Mouse (Mus musculus) megakaryocyte, embryonic 14.5 days (primary cell): Measurements from ENCODE around the gene Stx1b. TPM values are rescaled to one million over a fixed set of nuclear protein-coding genes. Genes with fewer than 3 reads are reported as not detected.

Experiments
- H3K27me3 ChIP-seq: replicated peaks from 2 replicates; pipeline ENCODE3; 2012; ENCODE audit warnings: inconsistent platforms
- H3K36me3 ChIP-seq: replicated peaks from 2 replicates; pipeline ENCODE3; 2012; ENCODE audit warnings: low read length, inconsistent platforms, mixed read lengths
- H3K4me1 ChIP-seq: 2 replicates; pipeline ENCODE4 v1.6.1; 2012; ENCODE audit warnings: inconsistent platforms
- H3K4me3 ChIP-seq: replicated peaks from 2 replicates; pipeline ENCODE3; 2012; ENCODE audit warnings: moderate library complexity, mild to moderate bottlenecking, inconsistent platforms
- H3K9me3 ChIP-seq: 2 replicates; pipeline ENCODE4 v1.6.1; 2012; ENCODE audit warnings: inconsistent platforms
- FLI1 ChIP-seq: IDR thresholded peaks from 2 replicates; pipeline ENCODE4 v1.6.1; 2012; ENCODE audit warnings: low read length, inconsistent platforms, mixed read lengths
- GATA1 ChIP-seq: IDR thresholded peaks from 3 replicates; pipeline ENCODE4 v1.6.1; 2012; ENCODE audit warnings: mixed read lengths, low read length, inconsistent platforms, borderline replicate concordance
- polyA plus RNA-seq: library from polyadenylated mRNA; stranded (reverse); fragments of >175 nt; gene quantifications from 2 replicates; pipeline ENCODE4 v1.2.3, GENCODE M21; 2012; ENCODE audit warnings: low replicate concordance; ENCODE audit not compliant: insufficient read depth

Stx1b gene
- 0.02 TPM in 1 of 2 replicates, not detected in the other for polyA plus RNA-seq

- TF ChIP-seq GATA1 (no peak), FLI1 (no peak)
- Histone ChIP-seq H3K4me1 (peaks cover 18% of the 10 kb centered on the region), H3K4me3 (no peak within 1 kb of the TSS), H3K27me3 (peaks cover 34% of the 10 kb centered on the region), H3K36me3 (no peaks in the 10 kb centered on the region), H3K9me3 (peaks cover 3% of the 10 kb centered on the region; the same call in 1 of the 2 replicates)
These were observed at the start of gene Stx1b, which contains the start of gene Stx4a for GRCm38 (mm10) chr7:127824176-127824871. Stx1b (minus strand) TSS chr7:127824549. Stx4a (plus strand) TSS chr7:127824294.

GRCm38 (mm10) chr7:127870136-127870821, 45.9 kb upstream of the Stx1b start:
- Histone ChIP-seq H3K27me3 (no peaks in the 10 kb centered on the region), H3K4me1 (peaks cover 76% of the 10 kb centered on the region), H3K9me3 (no peaks in the 10 kb centered on the region), H3K4me3 (no peak overlapping the region), H3K36me3 (peaks cover 70% of the 10 kb centered on the region)
- TF ChIP-seq GATA1 (no peak), FLI1 (no peak)

- Histone ChIP-seq H3K9me3 (no peaks in the 10 kb centered on the region), H3K27me3 (no peaks in the 10 kb centered on the region), H3K4me3 (no peak overlapping the region), H3K36me3 (peaks cover 80% of the 10 kb centered on the region), H3K4me1 (peaks cover 67% of the 10 kb centered on the region)
- no peak for TF ChIP-seq FLI1
- TF ChIP-seq GATA1, result no peak
These were observed 44.9 kb upstream of the Stx1b start for GRCm38 (mm10) chr7:127869149-127869810.

GRCm38 (mm10) chr7:127867641-127868040, 43.3 kb upstream of the Stx1b start:
- peak overlapping the region; percentile 46 for H3K4me3 ChIP-seq
- H3K9me3 ChIP-seq, result no peaks in the 10 kb centered on the region
- H3K27me3 ChIP-seq, result no peaks in the 10 kb centered on the region
- TF ChIP-seq FLI1, result no peak
- TF ChIP-seq GATA1, result no peak
- H3K4me1 ChIP-seq, result peaks cover 51% of the 10 kb centered on the region
- peaks cover 82% of the 10 kb centered on the region for H3K36me3 ChIP-seq

- Histone ChIP-seq H3K4me3 (no peak overlapping the region), H3K4me1 (peaks cover 43% of the 10 kb centered on the region), H3K9me3 (no peaks in the 10 kb centered on the region), H3K27me3 (no peaks in the 10 kb centered on the region), H3K36me3 (peaks cover 79% of the 10 kb centered on the region)
- TF ChIP-seq FLI1 (no peak), GATA1 (no peak)
These were observed 42.1 kb upstream of the Stx1b start for GRCm38 (mm10) chr7:127866434-127866833.

- no peaks in the 10 kb centered on the region for H3K9me3 ChIP-seq
- H3K4me1 ChIP-seq, result peaks cover 50% of the 10 kb centered on the region
- no peak for TF ChIP-seq FLI1
- 0 out of 3 replicates have a peak, but pooled peaks have one; percentile 18 for TF ChIP-seq GATA1
- no peaks in the 10 kb centered on the region for H3K27me3 ChIP-seq
- H3K36me3 ChIP-seq, result peaks cover 33% of the 10 kb centered on the region
- H3K4me3 ChIP-seq, result peak overlapping the region; percentile 59
These were observed 33.9 kb upstream of the Stx1b start for GRCm38 (mm10) chr7:127858258-127858657.

GRCm38 (mm10) chr7:127850906-127851305, 26.6 kb upstream of the Stx1b start:
- peaks cover 65% of the 10 kb centered on the region for H3K36me3 ChIP-seq
- no peaks in the 10 kb centered on the region for H3K9me3 ChIP-seq
- H3K4me1 ChIP-seq, result peaks cover 80% of the 10 kb centered on the region
- peak overlapping the region; percentile 86 for H3K4me3 ChIP-seq
- H3K27me3 ChIP-seq, result no peaks in the 10 kb centered on the region
- TF ChIP-seq GATA1, result no peak

GRCm38 (mm10) chr7:127849973-127850875, 25.9 kb upstream of the Stx1b start:
- H3K4me1 ChIP-seq, result peaks cover 80% of the 10 kb centered on the region
- TF ChIP-seq FLI1 (no peak; the same call in 1 of the 2 replicates), GATA1 (peak; percentile 63; the same call in 1 of the 3 replicates)
- H3K9me3 ChIP-seq, result no peaks in the 10 kb centered on the region
- H3K36me3 ChIP-seq, result peaks cover 66% of the 10 kb centered on the region
- no peaks in the 10 kb centered on the region for H3K27me3 ChIP-seq
- H3K4me3 ChIP-seq, result peak overlapping the region; percentile 86

- Histone ChIP-seq H3K4me3 (peak overlapping the region; percentile 98), H3K9me3 (no peaks in the 10 kb centered on the region), H3K4me1 (peaks cover 69% of the 10 kb centered on the region), H3K36me3 (peaks cover 46% of the 10 kb centered on the region), H3K27me3 (no peaks in the 10 kb centered on the region)
- TF ChIP-seq GATA1, result no peak
- TF ChIP-seq FLI1, result no peak
These were observed 17.8 kb upstream of the Stx1b start for GRCm38 (mm10) chr7:127842001-127842718.
